Mouse (Mus musculus) small intestine, adult 2 months (tissue): Measurements from ENCODE around the gene Lnx1.

Experiments
- CTCF ChIP-seq: fragments of 200-500 bp; IDR thresholded peaks from 2 replicates; pipeline ENCODE4 v1.5.1; 2012; ENCODE audit warnings: low read depth, mild to moderate bottlenecking, control low read depth, inconsistent platforms, low read length, moderate library complexity, mixed read lengths; ENCODE audit not compliant: insufficient replicate concordance, insufficient read length; ENCODE audit errors: extremely low read depth
- POLR2A ChIP-seq: fragments of 200-500 bp; IDR thresholded peaks from 2 replicates; pipeline ENCODE4 v1.6.1; 2012; ENCODE audit warnings: low read depth, mild to moderate bottlenecking, control low read depth, inconsistent platforms, low read length, moderate library complexity

- TF ChIP-seq POLR2A (no peak), CTCF (no peak)
These were observed 36.7 kb upstream of the Lnx1 start for GRCm38 (mm10) chr5:74739435-74739834.
